ENCODE assay signal across 8 mouse cellular contexts in the genomic region with DNA sequence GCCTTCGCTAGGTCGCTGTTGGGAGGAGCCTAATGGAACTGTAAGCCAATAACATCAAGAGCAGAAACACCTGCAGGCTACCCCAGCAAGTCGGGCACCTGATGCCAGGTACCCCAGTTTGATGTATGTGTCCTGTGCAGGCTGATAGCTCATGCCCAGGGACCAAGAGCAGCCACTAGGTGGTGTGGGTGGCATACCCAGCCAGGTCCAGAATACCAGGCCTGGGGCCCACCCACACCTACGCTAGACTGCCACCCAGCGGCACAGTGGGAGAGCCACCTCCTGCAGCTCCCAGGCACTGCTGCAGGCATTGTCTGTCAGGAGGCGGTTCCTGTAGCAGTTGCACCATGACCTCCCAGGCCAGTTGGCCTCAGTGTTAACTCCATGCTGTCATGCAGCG. TPM values are rescaled to one million over a fixed set of nuclear protein-coding genes. Genes with fewer than 3 reads are reported as not detected.
DNase-seq lines count a peak whose midpoint lies in the region; ATAC-seq and TF ChIP-seq lines count a peak whose summit lies in the region.

No protein-coding gene starts in this region.

- H3K9ac ChIP-seq in hindbrain, embryonic 14.5 days = no peak overlapping the region
- no peak overlapping the region for H3K9ac ChIP-seq in forebrain, postnatal 0 days
- H3K9ac ChIP-seq in intestine, embryonic 14.5 days (ENCODE audit: low read length) = no peak overlapping the region
- no peak overlapping the region for H3K9ac ChIP-seq in limb, embryonic 13.5 days
- no peak overlapping the region for H3K9ac ChIP-seq in midbrain, postnatal 0 days (replicated peaks; ENCODE audit: low read length, poor library complexity, severe bottlenecking)
- H3K9ac ChIP-seq in stomach, embryonic 15.5 days = no peak overlapping the region

- ATAC-seq in hindbrain, embryonic 14.5 days (ENCODE audit: low FRiP score) = no peak
- peak; percentile 32; the same call in 1 of the 2 replicates for ATAC-seq in forebrain, postnatal 0 days
- 0 out of 2 replicates have a peak, but pooled peaks have one; percentile 33 for ATAC-seq in intestine, embryonic 14.5 days (replicated peaks; ENCODE audit: low FRiP score, low TSS enrichment, low read depth)
- 0 out of 2 replicates have a peak, but pooled peaks have one; percentile 37 for ATAC-seq in limb, embryonic 13.5 days (ENCODE audit: low FRiP score, low read depth)
- 0 out of 2 replicates have a peak, but pooled peaks have one; percentile 24 for ATAC-seq in midbrain, postnatal 0 days (ENCODE audit: low FRiP score)
- ATAC-seq in stomach, embryonic 15.5 days (ENCODE audit: insufficient read depth, low FRiP score, low read depth) = peak; percentile 73

- 21% methylated on average over 7 of the region's 7 CpGs for WGBS in hindbrain, embryonic 10.5 days
- WGBS in hindbrain, embryonic 14.5 days = 20% methylated on average over 7 of the region's 7 CpGs
- WGBS in forebrain, postnatal 0 days = 21% methylated on average over 7 of the region's 7 CpGs
- 23% methylated on average over 7 of the region's 7 CpGs for WGBS in intestine, embryonic 14.5 days
- 23% methylated on average over 7 of the region's 7 CpGs for WGBS in limb, embryonic 13.5 days
- WGBS in midbrain, postnatal 0 days = 28% methylated on average over 7 of the region's 7 CpGs
- WGBS in stomach, embryonic 15.5 days = 16% methylated on average over 7 of the region's 7 CpGs

- H3K27me3 ChIP-seq in hindbrain, embryonic 10.5 days (ENCODE audit: insufficient read depth, poor library complexity, severe bottlenecking) = peaks cover 50% of the 10 kb centered on the region
- peaks cover 34% of the 10 kb centered on the region for H3K27me3 ChIP-seq in hindbrain, embryonic 14.5 days (ENCODE audit: control insufficient read depth, insufficient read depth, low read length)
- H3K27me3 ChIP-seq in forebrain, postnatal 0 days (ENCODE audit: insufficient read depth, low read length) = peaks cover 21% of the 10 kb centered on the region
- peaks cover 31% of the 10 kb centered on the region for H3K27me3 ChIP-seq in intestine, embryonic 14.5 days (replicated peaks; ENCODE audit: control insufficient read depth, insufficient read depth, low read length)
- peaks cover 36% of the 10 kb centered on the region for H3K27me3 ChIP-seq in limb, embryonic 13.5 days
- H3K27me3 ChIP-seq in midbrain, postnatal 0 days (ENCODE audit: insufficient read depth, low read length) = peaks cover 16% of the 10 kb centered on the region
- H3K27me3 ChIP-seq in stomach, embryonic 15.5 days (replicated peaks) = peaks cover 34% of the 10 kb centered on the region

- H3K27ac ChIP-seq in hindbrain, embryonic 10.5 days = 0 out of 2 replicates have a peak overlapping the region, but pooled peaks have one; percentile 19
- no peak overlapping the region for H3K27ac ChIP-seq in hindbrain, embryonic 14.5 days
- H3K27ac ChIP-seq in forebrain, postnatal 0 days (ENCODE audit: low read depth, low read length) = no peak overlapping the region
- no peak overlapping the region for H3K27ac ChIP-seq in intestine, embryonic 14.5 days (ENCODE audit: low read depth)
- no peak overlapping the region for H3K27ac ChIP-seq in limb, embryonic 13.5 days
- H3K27ac ChIP-seq in midbrain, postnatal 0 days (ENCODE audit: low read depth, low read length) = no peak overlapping the region
- H3K27ac ChIP-seq in stomach, embryonic 15.5 days = no peak overlapping the region

- H3K4me3 ChIP-seq in hindbrain, embryonic 10.5 days = no peak overlapping the region
- no peak overlapping the region for H3K4me3 ChIP-seq in hindbrain, embryonic 14.5 days (replicated peaks; ENCODE audit: low read length)
- H3K4me3 ChIP-seq in forebrain, postnatal 0 days (ENCODE audit: low read depth, low read length) = no peak overlapping the region
- H3K4me3 ChIP-seq in intestine, embryonic 14.5 days (ENCODE audit: low read depth, low read length) = no peak overlapping the region
- H3K4me3 ChIP-seq in limb, embryonic 13.5 days = no peak overlapping the region
- H3K4me3 ChIP-seq in midbrain, postnatal 0 days (ENCODE audit: low read depth, low read length) = no peak overlapping the region
- H3K4me3 ChIP-seq in stomach, embryonic 15.5 days (replicated peaks) = no peak overlapping the region

- DNase-seq in hindbrain, embryonic 10.5 days (ENCODE audit: low spot score) = peak; percentile 75
- DNase-seq in hindbrain, embryonic 14.5 days (ENCODE audit: low spot score) = no peak
- peak; percentile 92 for DNase-seq in c-Kit-positive CD71-negative TER-119-negative erythroid progenitor cells, embryonic 14.5 days (ENCODE audit: low read depth)
- DNase-seq in forebrain, postnatal 0 days = peak; percentile 61
- DNase-seq in intestine, embryonic 14.5 days (ENCODE audit: low spot score) = peak; percentile 83
- DNase-seq in midbrain, postnatal 0 days (ENCODE audit: low spot score) = peak; percentile 62

- H3K4me2 ChIP-seq in hindbrain, embryonic 14.5 days (replicated peaks) = no peak overlapping the region
- no peak overlapping the region for H3K4me2 ChIP-seq in forebrain, postnatal 0 days (ENCODE audit: low read depth)
- no peak overlapping the region for H3K4me2 ChIP-seq in intestine, embryonic 14.5 days (ENCODE audit: low read length)
- no peak overlapping the region for H3K4me2 ChIP-seq in limb, embryonic 13.5 days (replicated peaks)
- no peak overlapping the region for H3K4me2 ChIP-seq in midbrain, postnatal 0 days (ENCODE audit: low read depth, low read length, poor library complexity, severe bottlenecking)
- H3K4me2 ChIP-seq in stomach, embryonic 15.5 days = no peak overlapping the region

- TF ChIP-seq CTCF in forebrain, postnatal 0 days (IDR thresholded peaks at IDR 0.05; ENCODE audit: low read depth) = peak; percentile 77
- peak; percentile 78 for TF ChIP-seq CTCF in midbrain, postnatal 0 days (IDR thresholded peaks at IDR 0.05)

- H3K4me1 ChIP-seq in hindbrain, embryonic 10.5 days (replicated peaks) = peaks cover 55% of the 10 kb centered on the region
- H3K4me1 ChIP-seq in hindbrain, embryonic 14.5 days (replicated peaks; ENCODE audit: control insufficient read depth, insufficient read depth, low read length) = peaks cover 11% of the 10 kb centered on the region; the same call in 1 of the 2 replicates
- H3K4me1 ChIP-seq in forebrain, postnatal 0 days (ENCODE audit: insufficient read depth) = peaks cover 7% of the 10 kb centered on the region; the same call in 1 of the 2 replicates
- peaks cover 14% of the 10 kb centered on the region; the same call in 1 of the 2 replicates for H3K4me1 ChIP-seq in intestine, embryonic 14.5 days (replicated peaks; ENCODE audit: control insufficient read depth, insufficient read depth, low read length)
- peaks cover 44% of the 10 kb centered on the region for H3K4me1 ChIP-seq in limb, embryonic 13.5 days
- H3K4me1 ChIP-seq in midbrain, postnatal 0 days (ENCODE audit: insufficient read depth, low read length) = no peaks in the 10 kb centered on the region; the same call in 1 of the 2 replicates
- peaks cover 39% of the 10 kb centered on the region for H3K4me1 ChIP-seq in stomach, embryonic 15.5 days

- H3K9me3 ChIP-seq in hindbrain, embryonic 10.5 days = no peaks in the 10 kb centered on the region
- H3K9me3 ChIP-seq in hindbrain, embryonic 14.5 days (ENCODE audit: control insufficient read depth, low read length) = no peaks in the 10 kb centered on the region
- H3K9me3 ChIP-seq in forebrain, postnatal 0 days (ENCODE audit: low read length) = no peaks in the 10 kb centered on the region
- no peaks in the 10 kb centered on the region for H3K9me3 ChIP-seq in intestine, embryonic 14.5 days (ENCODE audit: control insufficient read depth, low read length)
- H3K9me3 ChIP-seq in limb, embryonic 13.5 days = no peaks in the 10 kb centered on the region
- no peaks in the 10 kb centered on the region for H3K9me3 ChIP-seq in midbrain, postnatal 0 days (ENCODE audit: low read length)
- no peaks in the 10 kb centered on the region for H3K9me3 ChIP-seq in stomach, embryonic 15.5 days

- H3K36me3 ChIP-seq in hindbrain, embryonic 10.5 days = peaks cover 31% of the 10 kb centered on the region
- peaks cover 12% of the 10 kb centered on the region; the same call in 1 of the 2 replicates for H3K36me3 ChIP-seq in hindbrain, embryonic 14.5 days (replicated peaks; ENCODE audit: control insufficient read depth, insufficient read depth)
- 0 out of 2 replicates have a peak, but pooled peaks cover 4% of the 10 kb centered on the region for H3K36me3 ChIP-seq in forebrain, postnatal 0 days (ENCODE audit: insufficient read depth)
- H3K36me3 ChIP-seq in intestine, embryonic 14.5 days (ENCODE audit: control insufficient read depth, insufficient read depth, low read length) = peaks cover 19% of the 10 kb centered on the region
- H3K36me3 ChIP-seq in limb, embryonic 13.5 days = peaks cover 34% of the 10 kb centered on the region
- 0 out of 2 replicates have a peak, but pooled peaks cover 6% of the 10 kb centered on the region for H3K36me3 ChIP-seq in midbrain, postnatal 0 days (ENCODE audit: insufficient read depth, low read length)
- H3K36me3 ChIP-seq in stomach, embryonic 15.5 days = peaks cover 12% of the 10 kb centered on the region

RNA-seq across cellular contexts. Expression of a gene that starts 2.8 kb away (rescaled TPM):
- polyA plus RNA-seq in hindbrain, embryonic 10.5 days (2016; fragmentation: Nextera tagmentation; extraction: Ambion mirVana) = not detected in 2 replicates
- not detected in 2 replicates for polyA plus RNA-seq in hindbrain, embryonic 14.5 days (2014; fragmentation: Nextera tagmentation; extraction: Ambion mirVana)
- 0.62 TPM in 1 of 2 replicates, not detected in the other for total RNA-seq in forebrain, postnatal 0 days (2014; rRNA removed)
- 0.12 and 0.20 TPM in 2 replicates for polyA plus RNA-seq in forebrain, postnatal 0 days (2015; fragmentation: Nextera tagmentation; extraction: Ambion mirVana)
- polyA plus RNA-seq in intestine, embryonic 14.5 days (2014; fragmentation: Nextera tagmentation; extraction: Ambion mirVana) = 1.0 and 1.1 TPM in 2 replicates
- polyA plus RNA-seq in limb, embryonic 13.5 days (2015; fragmentation: Nextera tagmentation; extraction: Ambion mirVana) = not detected in 2 replicates
- total RNA-seq in midbrain, postnatal 0 days (2014; rRNA removed) = 3.3 and 3.9 TPM in 2 replicates
- 0.25 and 0.32 TPM in 2 replicates for polyA plus RNA-seq in midbrain, postnatal 0 days (2015; fragmentation: Nextera tagmentation; extraction: Ambion mirVana)
- polyA plus RNA-seq in stomach, embryonic 15.5 days (2015; fragmentation: Nextera tagmentation; extraction: Ambion mirVana) = 0.68 and 0.89 TPM in 2 replicates

RNA-seq across cellular contexts. Expression of a gene that starts 10.6 kb away (rescaled TPM):
- 447 and 561 TPM in 2 replicates for polyA plus RNA-seq in hindbrain, embryonic 10.5 days (2016; fragmentation: Nextera tagmentation; extraction: Ambion mirVana)
- polyA plus RNA-seq in hindbrain, embryonic 14.5 days (2014; fragmentation: Nextera tagmentation; extraction: Ambion mirVana) = 74.8 and 75.7 TPM in 2 replicates
- 198 and 209 TPM in 2 replicates for total RNA-seq in forebrain, postnatal 0 days (2014; rRNA removed)
- polyA plus RNA-seq in forebrain, postnatal 0 days (2015; fragmentation: Nextera tagmentation; extraction: Ambion mirVana) = 224 and 248 TPM in 2 replicates
- 160 and 192 TPM in 2 replicates for polyA plus RNA-seq in intestine, embryonic 14.5 days (2014; fragmentation: Nextera tagmentation; extraction: Ambion mirVana)
- polyA plus RNA-seq in limb, embryonic 13.5 days (2015; fragmentation: Nextera tagmentation; extraction: Ambion mirVana) = 558 and 589 TPM in 2 replicates
- 132 and 136 TPM in 2 replicates for total RNA-seq in midbrain, postnatal 0 days (2014; rRNA removed)
- polyA plus RNA-seq in midbrain, postnatal 0 days (2015; fragmentation: Nextera tagmentation; extraction: Ambion mirVana) = 135 and 144 TPM in 2 replicates
- polyA plus RNA-seq in stomach, embryonic 15.5 days (2015; fragmentation: Nextera tagmentation; extraction: Ambion mirVana) = 546 and 587 TPM in 2 replicates

RNA-seq across cellular contexts. Expression of a gene that starts 23.8 kb away (rescaled TPM):
- 65.9 and 78.2 TPM in 2 replicates for polyA plus RNA-seq in hindbrain, embryonic 10.5 days (2016; fragmentation: Nextera tagmentation; extraction: Ambion mirVana)
- polyA plus RNA-seq in hindbrain, embryonic 14.5 days (2014; fragmentation: Nextera tagmentation; extraction: Ambion mirVana) = 42.2 and 53.1 TPM in 2 replicates
- total RNA-seq in forebrain, postnatal 0 days (2014; rRNA removed) = 43.3 and 50.5 TPM in 2 replicates
- 41.2 and 45.8 TPM in 2 replicates for polyA plus RNA-seq in forebrain, postnatal 0 days (2015; fragmentation: Nextera tagmentation; extraction: Ambion mirVana)
- polyA plus RNA-seq in intestine, embryonic 14.5 days (2014; fragmentation: Nextera tagmentation; extraction: Ambion mirVana) = 49.4 and 50.0 TPM in 2 replicates
- polyA plus RNA-seq in limb, embryonic 13.5 days (2015; fragmentation: Nextera tagmentation; extraction: Ambion mirVana) = 51.9 and 52.8 TPM in 2 replicates
- 53.5 and 57.5 TPM in 2 replicates for total RNA-seq in midbrain, postnatal 0 days (2014; rRNA removed)
- polyA plus RNA-seq in midbrain, postnatal 0 days (2015; fragmentation: Nextera tagmentation; extraction: Ambion mirVana) = 44.5 and 45.5 TPM in 2 replicates
- polyA plus RNA-seq in stomach, embryonic 15.5 days (2015; fragmentation: Nextera tagmentation; extraction: Ambion mirVana) = 49.7 and 51.8 TPM in 2 replicates

RNA-seq across cellular contexts. Expression of a gene that starts 36.1 kb away (rescaled TPM):
- 238 and 262 TPM in 2 replicates for polyA plus RNA-seq in hindbrain, embryonic 10.5 days (2016; fragmentation: Nextera tagmentation; extraction: Ambion mirVana)
- polyA plus RNA-seq in hindbrain, embryonic 14.5 days (2014; fragmentation: Nextera tagmentation; extraction: Ambion mirVana) = 170 and 177 TPM in 2 replicates
- 213 and 218 TPM in 2 replicates for total RNA-seq in forebrain, postnatal 0 days (2014; rRNA removed)
- 179 and 191 TPM in 2 replicates for polyA plus RNA-seq in forebrain, postnatal 0 days (2015; fragmentation: Nextera tagmentation; extraction: Ambion mirVana)
- polyA plus RNA-seq in intestine, embryonic 14.5 days (2014; fragmentation: Nextera tagmentation; extraction: Ambion mirVana) = 244 and 264 TPM in 2 replicates
- 221 and 229 TPM in 2 replicates for polyA plus RNA-seq in limb, embryonic 13.5 days (2015; fragmentation: Nextera tagmentation; extraction: Ambion mirVana)
- 197 and 205 TPM in 2 replicates for total RNA-seq in midbrain, postnatal 0 days (2014; rRNA removed)
- polyA plus RNA-seq in midbrain, postnatal 0 days (2015; fragmentation: Nextera tagmentation; extraction: Ambion mirVana) = 160 and 168 TPM in 2 replicates
- polyA plus RNA-seq in stomach, embryonic 15.5 days (2015; fragmentation: Nextera tagmentation; extraction: Ambion mirVana) = 200 and 222 TPM in 2 replicates
